Mouse (Mus musculus) MEL (cell line): ENCODE results near the gene Ubl3.

Source experiments
- BHLHE40 ChIP-seq: IDR thresholded peaks from 2 replicates; pipeline ENCODE4 v1.6.1; 2012; ENCODE audit warnings: low read depth, mild to moderate bottlenecking, inconsistent platforms, low read length, improper control_type of control experiment, borderline replicate concordance
- CTCF ChIP-seq, 3 experiments: IDR thresholded peaks in 2 of 3; conservative IDR thresholded peaks in 1 of 3; 2 replicates each; pipeline ENCODE4 v1.5.1; 2011 to 2012; ENCODE audit warnings: low read length in 3 of 3, low read depth in 2 of 3, mild to moderate bottlenecking in 2 of 3, improper control_type of control experiment in 1 of 3, inconsistent platforms in 1 of 3, mixed read lengths in 1 of 3, moderate library complexity in 1 of 3; ENCODE audit not compliant: control insufficient read depth in 1 of 3, insufficient read depth in 1 of 3, poor library complexity in 1 of 3, severe bottlenecking in 1 of 3
- E2F4 ChIP-seq: IDR thresholded peaks from 2 replicates; pipeline ENCODE4 v1.6.1; 2011; ENCODE audit warnings: low read depth, low read length, improper control_type of control experiment, borderline replicate concordance
- EP300 ChIP-seq, 2 experiments: IDR thresholded peaks; 2 replicates each; pipeline ENCODE4 v1.6.1; 2011; ENCODE audit warnings: improper control_type of control experiment in 2 of 2, low read length in 2 of 2, low read depth in 1 of 2, mild to moderate bottlenecking in 1 of 2
- GABPA ChIP-seq: IDR thresholded peaks from 2 replicates; pipeline ENCODE4 v1.6.1; 2012; ENCODE audit warnings: low read depth, mild to moderate bottlenecking, inconsistent platforms, low read length, improper control_type of control experiment, moderate library complexity
- HCFC1 ChIP-seq: IDR thresholded peaks from 2 replicates; pipeline ENCODE4 v1.6.1; 2012; ENCODE audit warnings: low read depth, mild to moderate bottlenecking, inconsistent platforms, low read length, improper control_type of control experiment, moderate library complexity
- JUND ChIP-seq: IDR thresholded peaks from 2 replicates; pipeline ENCODE4 v1.6.1; 2011; ENCODE audit warnings: low read depth, mild to moderate bottlenecking, improper control_type of control experiment, low read length
- MAX ChIP-seq: IDR thresholded peaks from 2 replicates; pipeline ENCODE4 v1.6.1; 2011; ENCODE audit warnings: low read length, improper control_type of control experiment
- POLR2A ChIP-seq, 2 experiments: IDR thresholded peaks; 2 replicates each; pipeline ENCODE4 v1.6.1; 2011 to 2012; ENCODE audit warnings: low read length in 2 of 2, mild to moderate bottlenecking in 2 of 2, control low read depth in 1 of 2, improper control_type of control experiment in 1 of 2, low read depth in 1 of 2, moderate library complexity in 1 of 2; ENCODE audit not compliant: control insufficient read depth in 1 of 2, insufficient read depth in 1 of 2, poor library complexity in 1 of 2
- POLR2AphosphoS2 ChIP-seq: IDR thresholded peaks from 2 replicates; pipeline ENCODE4 v1.6.1; 2011; ENCODE audit warnings: low read length, improper control_type of control experiment
- POLR2AphosphoS5 ChIP-seq: IDR thresholded peaks from 2 replicates; pipeline ENCODE4 v1.6.1; 2012; ENCODE audit warnings: low read depth, borderline replicate concordance, mild to moderate bottlenecking, inconsistent platforms, low read length, moderate library complexity, mixed read lengths
- UBTF ChIP-seq: IDR thresholded peaks from 2 replicates; pipeline ENCODE4 v1.6.1; 2012; ENCODE audit warnings: low read depth, mild to moderate bottlenecking, inconsistent platforms, low read length, improper control_type of control experiment, moderate library complexity, borderline replicate concordance; ENCODE audit not compliant: insufficient read depth

DNA sequence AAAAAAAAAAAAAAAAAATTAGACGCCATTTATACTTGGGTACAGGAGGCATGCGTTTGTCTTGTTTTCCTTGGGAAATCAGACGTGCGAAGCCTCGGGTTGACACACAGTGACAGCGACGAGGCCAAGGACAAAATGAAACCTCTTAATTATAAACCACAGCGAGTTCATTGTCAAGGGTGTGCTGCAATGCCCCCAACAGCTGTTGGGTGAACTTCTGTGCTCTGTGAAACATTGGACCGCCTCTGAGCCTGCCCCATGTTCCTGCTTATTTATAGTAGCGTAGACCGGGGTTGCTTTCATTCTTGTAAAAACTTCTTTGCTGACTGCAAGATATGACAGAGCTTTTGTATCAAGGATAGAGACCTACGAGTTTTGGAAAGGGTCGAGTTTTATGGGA lies 16.9 kb upstream of the Ubl3 start:
- TF ChIP-seq POLR2A (IDR thresholded peaks at IDR 0.05; ENCODE audit: control insufficient read depth in 1 of 2, insufficient read depth in 1 of 2, low read depth in 1 of 2, low read length in 2 of 2, poor library complexity in 1 of 2) (no peak), POLR2AphosphoS2 (no peak), CTCF (IDR thresholded peaks at IDR 0.05 in 2 of 3, conservative IDR thresholded peaks at IDR 0.05 in 1 of 3; ENCODE audit: control insufficient read depth in 1 of 3, insufficient read depth in 1 of 3, low read depth in 2 of 3, low read length in 3 of 3, poor library complexity in 1 of 3, severe bottlenecking in 1 of 3) (no peak), EP300 (IDR thresholded peaks at IDR 0.05; ENCODE audit: low read depth in 1 of 2, low read length in 2 of 2) (no peak), E2F4 (no peak), MAX (no peak), UBTF (no peak), BHLHE40 (no peak), HCFC1 (no peak), GABPA (no peak), JUND (no peak), POLR2AphosphoS5 (no peak)
